Mouse (Mus musculus) ES-Bruce4 (cell line): ENCODE results near the gene Ankmy2. TPM values are rescaled to one million over a fixed set of nuclear protein-coding genes. Genes with fewer than 3 reads are reported as not detected.

Experiments used
- H3K27ac ChIP-seq: 2 replicates; pipeline ENCODE4 v1.5.1; 2012; ENCODE audit warnings: low read length, inconsistent platforms; ENCODE audit not compliant: insufficient read depth
- H3K27me3 ChIP-seq: 2 replicates; pipeline ENCODE4 v1.6.1; 2012; ENCODE audit warnings: mild to moderate bottlenecking, low read length, inconsistent platforms; ENCODE audit not compliant: control insufficient read depth, poor library complexity, insufficient read depth, severe bottlenecking
- H3K36me3 ChIP-seq: 2 replicates; pipeline ENCODE4 v1.6.1; 2012; ENCODE audit warnings: inconsistent platforms, mild to moderate bottlenecking, low read length, moderate library complexity; ENCODE audit not compliant: control insufficient read depth, poor library complexity, insufficient read depth, severe bottlenecking
- H3K4me1 ChIP-seq: one replicate; pipeline ENCODE4 v1.8.1; 2011; ENCODE audit warnings: low read length; ENCODE audit not compliant: control insufficient read depth, insufficient read depth
- H3K4me3 ChIP-seq: 2 replicates; pipeline ENCODE4 v1.5.1; 2011; ENCODE audit warnings: low read depth, mild to moderate bottlenecking, low read length
- H3K9ac ChIP-seq: 2 replicates; pipeline ENCODE4 v1.6.1; 2012; ENCODE audit warnings: low read depth, mild to moderate bottlenecking, inconsistent platforms; ENCODE audit not compliant: poor library complexity, severe bottlenecking
- H3K9me3 ChIP-seq: replicated peaks from 2 replicates; pipeline ENCODE4 v1.6.1; 2012; ENCODE audit warnings: mild to moderate bottlenecking, low read length, inconsistent platforms; ENCODE audit not compliant: control insufficient read depth, poor library complexity, insufficient read depth, severe bottlenecking
- CTCF ChIP-seq: IDR thresholded peaks from one replicate; pipeline ENCODE4 v1.8.1; 2011; ENCODE audit warnings: low read depth, low read length
- EP300 ChIP-seq: IDR thresholded peaks from 2 replicates; pipeline ENCODE4 v1.6.1; 2011; ENCODE audit warnings: low read depth, low read length; ENCODE audit not compliant: insufficient read depth
- POLR2A ChIP-seq: IDR thresholded peaks from one replicate; pipeline ENCODE4 v1.8.1; 2011; ENCODE audit warnings: low read length; ENCODE audit not compliant: insufficient read depth
- polyA plus RNA-seq: library from polyadenylated mRNA; stranded (reverse); fragments of >200 nt; gene quantifications from 2 replicates; pipeline ENCODE4 v1.2.4, GENCODE M21; 2011; ENCODE audit warnings: low read depth; ENCODE audit not compliant: missing spikeins, insufficient read depth, insufficient read length

Gene Ankmy2
- polyA plus RNA-seq, 1 experiment: 25.1 TPM

GRCm38 (mm10) chr12:36231386-36231785 lies 74.5 kb downstream of the Ankmy2 start:
- peak overlapping the region; percentile 36 for H3K27ac ChIP-seq
- no peaks in the 10 kb centered on the region for H3K4me1 ChIP-seq
- TF ChIP-seq EP300 (no peak), CTCF (no peak), POLR2A (no peak)
- no peaks in the 10 kb centered on the region for H3K36me3 ChIP-seq
- peaks cover 14% of the 10 kb centered on the region for H3K9me3 ChIP-seq
- H3K4me3 ChIP-seq: no peak overlapping the region
- no peaks in the 10 kb centered on the region for H3K27me3 ChIP-seq
- no peak overlapping the region for H3K9ac ChIP-seq

GRCm38 (mm10) chr12:36241171-36241570 lies 84.3 kb downstream of the Ankmy2 start:
- Histone ChIP-seq H3K36me3 (no peaks in the 10 kb centered on the region), H3K4me1 (no peaks in the 10 kb centered on the region), H3K9me3 (no peaks in the 10 kb centered on the region), H3K9ac (no peak overlapping the region), H3K27me3 (no peaks in the 10 kb centered on the region), H3K27ac (no peak overlapping the region), H3K4me3 (no peak overlapping the region)
- TF ChIP-seq EP300: no peak

Other genes with a start within 250 kb of the Ankmy2 start
- gene Agr3, start 231.5 kb upstream of the Ankmy2 start, polyA plus RNA-seq: not detected in 2 replicates
- not detected in 2 replicates for gene Agr2, start 164.2 kb upstream of the Ankmy2 start, polyA plus RNA-seq
- 37.8 and 41.2 TPM in 2 replicates for gene Tspan13, start 114.6 kb upstream of the Ankmy2 start, polyA plus RNA-seq
- gene Bzw2, start 966 bp downstream of the Ankmy2 start, polyA plus RNA-seq: 167 and 190 TPM in 2 replicates
- not detected in 2 replicates for gene Lrrc72, start 96.3 kb downstream of the Ankmy2 start, polyA plus RNA-seq
- gene Sostdc1, start 157.0 kb downstream of the Ankmy2 start, polyA plus RNA-seq: not detected in 2 replicates
- gene Ispd, start 224.3 kb downstream of the Ankmy2 start, polyA plus RNA-seq: 0.65 and 1.2 TPM in 2 replicates
- gene D630036H23Rik, start 225.1 kb downstream of the Ankmy2 start, polyA plus RNA-seq: not detected in 2 replicates